Mouse (Mus musculus) stomach, embryonic 14.5 days (tissue): ENCODE data around the gene Hes5. TPM values are rescaled to one million over a fixed set of nuclear protein-coding genes. Genes with fewer than 3 reads are reported as not detected.

Source experiments
- ATAC-seq: fragments of 200-750 bp; cut with Nextera tagmentation; 2 replicates; pipeline ENCODE4 v1.8.0; 2017; ENCODE audit warnings: low read depth, moderate TSS enrichment; ENCODE audit not compliant: insufficient number of reproducible peaks, insufficient read depth, low FRiP score
- H3K27ac ChIP-seq: fragments of 300-500 bp; sonication (generic); 2 replicates; pipeline ENCODE4 v1.5.1; 2014; ENCODE audit warnings: mild to moderate bottlenecking, low read length, moderate library complexity, mixed read lengths
- H3K27me3 ChIP-seq: fragments of 300-500 bp; sonication (generic); 2 replicates; pipeline ENCODE4 v1.6.1; 2014; ENCODE audit warnings: low read length, control low read depth, mixed read lengths; ENCODE audit not compliant: control insufficient read depth, insufficient read depth
- H3K36me3 ChIP-seq: fragments of 300-500 bp; sonication (generic); 2 replicates; pipeline ENCODE4 v1.6.1; 2014; ENCODE audit warnings: mild to moderate bottlenecking, control low read depth, low read length, moderate library complexity, mixed read lengths; ENCODE audit not compliant: control insufficient read depth, insufficient read depth
- H3K4me1 ChIP-seq: fragments of 300-500 bp; sonication (generic); 2 replicates; pipeline ENCODE4 v1.6.1; 2014; ENCODE audit warnings: low read length, control low read depth, mixed read lengths; ENCODE audit not compliant: control insufficient read depth, insufficient read depth
- H3K4me2 ChIP-seq: fragments of 300-500 bp; sonication (generic); replicated peaks from 2 replicates; pipeline ENCODE4 v1.6.1; 2014; ENCODE audit warnings: low read depth, low read length, control low read depth
- H3K4me3 ChIP-seq: fragments of 300-500 bp; sonication (generic); 2 replicates; pipeline ENCODE4 v1.5.1; 2014; ENCODE audit warnings: low read depth, low read length, control low read depth
- H3K9ac ChIP-seq: fragments of 300-500 bp; sonication (generic); replicated peaks from 2 replicates; pipeline ENCODE4 v1.6.1; 2014; ENCODE audit warnings: low read depth, mild to moderate bottlenecking, control low read depth, low read length, moderate library complexity, mixed read lengths
- H3K9me3 ChIP-seq: fragments of 300-500 bp; sonication (generic); 2 replicates; pipeline ENCODE4 v1.6.1; 2016; ENCODE audit warnings: low read depth, low read length, control low read depth; ENCODE audit not compliant: control insufficient read depth
- WGBS: fragments of 180-500 bp; shearing (Covaris S2); extraction: QIAGEN DNeasy Blood & Tissue Kit; methylation state at CpG from one replicate; pipeline ENCODE4 v1.1.7; 2014; 5-methylcytosine and 5-hydroxymethylcytosine counted together
- polyA plus RNA-seq: library from polyadenylated mRNA; unstranded; fragments of >200 nt; fragmentation: Nextera tagmentation; extraction: Ambion mirVana; gene quantifications from 2 replicates; pipeline ENCODE4 v1.2.1, GENCODE M21; 2014

Hes5 gene
- polyA plus RNA-seq, 1 experiment from 2014 or later, result 0.91 TPM

GRCm38 (mm10) chr4:154983767-154984166 lies 23.0 kb downstream of the Hes5 start:
- Histone ChIP-seq H3K9ac (no peak overlapping the region), H3K36me3 (peaks cover 25% of the 10 kb centered on the region), H3K9me3 (no peaks in the 10 kb centered on the region), H3K4me3 (no peak overlapping the region), H3K27ac (no peak overlapping the region), H3K27me3 (no peaks in the 10 kb centered on the region), H3K4me1 (peaks cover 8% of the 10 kb centered on the region; the same call in 1 of the 2 replicates), H3K4me2 (no peak overlapping the region)
- ATAC-seq, result no peak
- 26% methylated on average over 24 of the region's 24 CpGs for WGBS

- Histone ChIP-seq H3K9ac (no peak overlapping the region), H3K27me3 (no peaks in the 10 kb centered on the region), H3K4me2 (no peak overlapping the region), H3K27ac (no peak overlapping the region), H3K4me3 (no peak overlapping the region), H3K9me3 (no peaks in the 10 kb centered on the region), H3K36me3 (peaks cover 11% of the 10 kb centered on the region), H3K4me1 (peaks cover 8% of the 10 kb centered on the region; the same call in 1 of the 2 replicates)
- WGBS, result 86% methylated on average over 5 of the region's 5 CpGs
- ATAC-seq, result no peak
Observed at GRCm38 (mm10) chr4:154985151-154985777, 24.5 kb downstream of the Hes5 start.

- ATAC-seq, result no peak
- Histone ChIP-seq H3K4me2 (peak overlapping the region; percentile 23; the same call in 1 of the 2 replicates), H3K27me3 (no peaks in the 10 kb centered on the region), H3K9me3 (no peaks in the 10 kb centered on the region), H3K36me3 (peaks cover 3% of the 10 kb centered on the region), H3K27ac (no peak overlapping the region), H3K4me3 (no peak overlapping the region), H3K9ac (no peak overlapping the region), H3K4me1 (peaks cover 8% of the 10 kb centered on the region; the same call in 1 of the 2 replicates)
- 15% methylated on average over 17 of the region's 17 CpGs for WGBS
Observed at GRCm38 (mm10) chr4:154986096-154986495, 25.4 kb downstream of the Hes5 start.

GRCm38 (mm10) chr4:154986750-154987149 lies 26.0 kb downstream of the Hes5 start:
- no peak overlapping the region for H3K9ac ChIP-seq
- no peaks in the 10 kb centered on the region for H3K27me3 ChIP-seq
- 74% methylated on average over 15 of the region's 15 CpGs for WGBS
- H3K4me2 ChIP-seq, result no peak overlapping the region
- H3K9me3 ChIP-seq, result no peaks in the 10 kb centered on the region
- no peak overlapping the region for H3K27ac ChIP-seq
- H3K36me3 ChIP-seq, result no peaks in the 10 kb centered on the region
- no peak for ATAC-seq
- no peak overlapping the region for H3K4me3 ChIP-seq
- H3K4me1 ChIP-seq, result peaks cover 8% of the 10 kb centered on the region; the same call in 1 of the 2 replicates

GRCm38 (mm10) chr4:154994876-154995275 lies 34.2 kb downstream of the Hes5 start:
- Histone ChIP-seq H3K9me3 (no peaks in the 10 kb centered on the region), H3K4me1 (no peaks in the 10 kb centered on the region), H3K9ac (no peak overlapping the region), H3K27ac (no peak overlapping the region), H3K4me3 (no peak overlapping the region), H3K36me3 (no peaks in the 10 kb centered on the region), H3K27me3 (no peaks in the 10 kb centered on the region), H3K4me2 (no peak overlapping the region)
- 64% methylated on average over 4 of the region's 4 CpGs for WGBS
- no peak for ATAC-seq

GRCm38 (mm10) chr4:154996572-154997154 lies 35.9 kb downstream of the Hes5 start:
- Histone ChIP-seq H3K9me3 (no peaks in the 10 kb centered on the region), H3K4me3 (no peak overlapping the region), H3K4me2 (no peak overlapping the region), H3K4me1 (no peaks in the 10 kb centered on the region), H3K36me3 (no peaks in the 10 kb centered on the region), H3K9ac (no peak overlapping the region), H3K27me3 (no peaks in the 10 kb centered on the region), H3K27ac (no peak overlapping the region)
- WGBS, result 41% methylated on average over 8 of the region's 8 CpGs
- ATAC-seq, result no peak

GRCm38 (mm10) chr4:154999379-154999778 lies 38.7 kb downstream of the Hes5 start:
- no peak overlapping the region for H3K4me2 ChIP-seq
- no peak overlapping the region for H3K27ac ChIP-seq
- no peak overlapping the region for H3K9ac ChIP-seq
- H3K4me3 ChIP-seq, result no peak overlapping the region
- H3K9me3 ChIP-seq, result no peaks in the 10 kb centered on the region
- WGBS, result 71% methylated on average over 5 of the region's 5 CpGs
- no peaks in the 10 kb centered on the region for H3K27me3 ChIP-seq
- H3K36me3 ChIP-seq, result no peaks in the 10 kb centered on the region
- no peaks in the 10 kb centered on the region for H3K4me1 ChIP-seq
- no peak for ATAC-seq

GRCm38 (mm10) chr4:155005278-155005677 lies 44.6 kb downstream of the Hes5 start:
- H3K4me1 ChIP-seq, result no peaks in the 10 kb centered on the region

More at GRCm38 (mm10) chr4:155005278-155005677, 44.6 kb downstream of the Hes5 start:
- no peak overlapping the region for H3K9ac ChIP-seq
- H3K4me3 ChIP-seq, result no peak overlapping the region
- no peaks in the 10 kb centered on the region for H3K27me3 ChIP-seq
- no peak overlapping the region for H3K4me2 ChIP-seq
- 76% methylated on average over 3 of the region's 3 CpGs for WGBS
- H3K9me3 ChIP-seq, result no peaks in the 10 kb centered on the region
- no peak for ATAC-seq
- H3K27ac ChIP-seq, result no peak overlapping the region
- no peaks in the 10 kb centered on the region for H3K36me3 ChIP-seq
